Mouse (Mus musculus) megakaryocyte, adult 5-6 weeks (primary cell): ENCODE measurements around the gene Rbfox3. TPM values are rescaled to one million over a fixed set of nuclear protein-coding genes. Genes with fewer than 3 reads are reported as not detected.

Experiments
- ATAC-seq: 2 replicates; pipeline ENCODE4 v1.8.0; 2016; ENCODE audit warnings: mild to moderate bottlenecking, inconsistent platforms; ENCODE audit not compliant: poor library complexity, severe bottlenecking
- total RNA-seq, 2 experiments: library from RNA; stranded (forward) in 1 of 2; stranded (reverse) in 1 of 2; fragments of 153-499, 151-499 nt in 1 of 2; fragments of 221-1000, 200-1000 nt in 1 of 2; gene quantifications; 2 replicates each; pipeline versions ENCODE4 v1.2.3 to v1.2.4; 2015 to 2017

The Rbfox3 gene
- total RNA-seq, 2 experiments from 2014 or later, result not detected

- no peak for ATAC-seq
Measured at GRCm38 (mm10) chr11:118906131-118906823, 5.1 kb downstream of the Rbfox3 start.

DNA sequence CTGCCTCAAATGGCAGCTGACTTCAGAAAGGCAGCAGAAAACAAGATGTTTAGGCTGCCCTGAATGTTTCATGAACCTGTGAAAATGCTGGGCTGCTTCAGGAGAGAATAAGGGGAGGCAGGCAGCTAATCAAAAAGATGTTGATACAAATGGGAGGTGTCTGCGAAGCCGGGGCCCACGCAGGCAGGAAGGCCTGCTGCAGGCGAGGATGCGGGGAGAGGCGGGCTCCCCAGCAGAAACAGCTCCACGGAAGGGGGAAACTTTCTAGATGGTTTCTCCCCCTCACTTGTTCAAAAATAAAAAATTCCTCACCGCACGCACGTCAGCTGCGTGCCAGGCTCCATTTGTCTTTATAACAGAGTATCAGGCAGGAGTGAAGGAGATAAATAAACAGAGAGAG lies 5.7 kb downstream of the Rbfox3 start:
- ATAC-seq, result no peak

DNA sequence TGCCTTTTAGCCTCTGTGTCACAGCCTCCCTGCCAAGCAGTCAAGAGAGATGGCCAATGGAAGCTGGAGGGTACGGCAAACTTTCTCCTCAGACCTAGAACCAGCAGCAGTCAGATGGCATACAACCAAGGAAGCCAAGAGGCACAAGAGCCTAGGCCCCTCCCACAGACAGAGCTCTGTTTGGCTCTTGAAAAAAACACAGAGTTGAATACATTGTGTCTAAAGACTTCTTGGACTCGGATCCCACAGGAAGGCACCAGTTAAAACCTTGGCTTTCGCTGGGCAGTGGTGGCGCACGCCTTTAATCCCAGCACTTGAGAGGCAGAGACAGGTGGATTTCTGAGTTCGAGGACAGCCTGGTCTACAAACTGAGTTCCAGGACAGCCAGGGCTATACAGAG lies 7.1 kb downstream of the Rbfox3 start:
- no peak for ATAC-seq

- ATAC-seq, result no peak
Measured at GRCm38 (mm10) chr11:118899771-118900545, 11.4 kb downstream of the Rbfox3 start.

DNA sequence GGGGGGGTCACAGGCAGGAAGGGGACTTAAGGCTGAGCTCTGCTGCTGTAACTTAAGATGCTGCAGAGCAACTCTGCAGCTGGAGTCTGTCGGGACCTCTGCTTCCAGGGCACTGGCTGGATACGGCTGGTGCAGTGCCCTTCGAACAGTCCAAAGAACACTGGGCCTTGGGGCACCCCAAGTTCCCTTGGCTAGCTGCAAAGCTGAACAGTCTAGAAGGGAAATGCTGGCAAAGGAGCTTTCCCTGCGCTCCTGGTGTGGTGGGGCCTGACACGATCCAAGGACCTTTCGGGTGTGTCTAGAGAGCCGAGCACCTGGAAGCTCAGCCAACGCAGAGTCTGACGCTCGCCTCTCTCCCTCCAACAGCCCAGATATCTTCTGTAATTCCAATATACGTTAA lies 12.8 kb downstream of the Rbfox3 start:
- ATAC-seq, result no peak

DNA sequence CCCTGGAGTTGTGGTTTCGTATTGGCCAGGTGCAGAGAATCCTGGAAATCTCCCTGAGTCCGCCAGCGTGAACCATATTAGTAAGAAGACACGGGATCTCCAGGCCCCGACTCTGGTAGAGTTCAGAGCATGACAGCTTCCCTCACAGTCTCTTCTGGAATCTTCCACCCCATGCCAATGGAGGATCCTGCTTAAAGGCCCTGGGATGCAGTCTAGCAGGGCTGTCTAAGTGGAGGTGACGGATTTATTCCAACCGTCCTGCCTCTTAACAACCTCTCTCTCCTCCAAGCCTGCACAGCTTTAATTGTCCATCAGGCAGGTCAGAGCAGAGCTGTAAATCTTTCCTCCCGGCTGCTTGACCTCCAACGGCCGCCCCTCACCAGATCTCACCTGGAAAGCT lies 13.2 kb downstream of the Rbfox3 start:
- no peak for ATAC-seq

DNA sequence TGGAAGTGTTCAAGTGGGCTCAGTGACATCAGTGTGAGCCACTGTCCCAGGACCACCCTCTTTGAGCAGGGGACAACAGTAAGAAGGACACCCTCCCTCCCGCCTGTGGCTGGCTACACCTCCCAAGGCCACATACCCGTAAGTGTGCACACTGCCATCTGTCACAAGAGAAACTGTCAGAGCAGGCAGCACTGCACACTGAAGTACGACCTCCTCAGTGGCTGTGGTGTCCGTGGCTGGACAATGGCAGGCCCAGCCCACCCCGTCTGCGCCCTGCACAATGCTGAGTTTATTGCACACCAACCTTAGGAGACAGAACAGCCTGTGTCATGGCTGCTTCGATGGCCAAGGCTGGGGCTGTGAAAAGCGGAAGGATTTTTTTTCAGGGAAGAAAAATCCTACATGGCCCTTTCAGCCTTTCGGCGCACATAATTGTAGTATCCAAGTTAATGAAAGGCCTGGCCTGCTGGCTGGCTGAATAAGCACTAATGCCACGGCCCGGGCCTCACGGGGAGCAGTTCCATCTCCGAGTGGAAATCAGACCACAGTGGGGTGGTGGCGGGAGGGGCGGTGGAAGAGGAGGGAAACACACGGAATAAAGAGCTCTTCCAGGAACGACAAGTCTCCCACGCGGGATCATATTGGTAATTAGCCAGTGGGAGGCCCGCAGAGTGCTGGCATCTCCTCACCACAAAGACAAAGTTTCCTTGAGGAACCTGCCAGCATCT lies 14.1 kb downstream of the Rbfox3 start:
- no peak for ATAC-seq

- ATAC-seq, result no peak
Measured at GRCm38 (mm10) chr11:118896032-118896675, 15.2 kb downstream of the Rbfox3 start.

- ATAC-seq, result no peak
Measured at GRCm38 (mm10) chr11:118894835-118895234, 16.6 kb downstream of the Rbfox3 start.

DNA sequence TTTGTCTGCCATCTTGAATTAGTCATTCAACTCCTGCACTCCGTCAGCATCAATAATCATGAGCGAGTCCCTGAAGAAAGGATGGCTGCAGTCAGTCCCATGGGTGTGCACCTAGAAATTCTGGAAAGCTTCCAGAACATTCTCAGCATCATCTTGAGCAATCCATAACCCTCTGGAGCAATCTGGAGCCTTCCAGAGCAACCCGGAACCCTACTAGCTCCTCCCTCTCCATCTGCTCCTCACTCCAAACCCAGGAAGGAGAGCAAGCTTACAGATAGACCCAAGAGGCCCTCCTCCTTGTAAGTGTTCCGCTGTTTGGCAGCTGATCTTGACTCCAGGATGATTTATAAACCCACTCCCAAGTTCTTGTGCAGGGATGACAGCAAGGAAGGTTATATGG lies 17.2 kb downstream of the Rbfox3 start:
- ATAC-seq, result no peak

GRCm38 (mm10) chr11:118892876-118893275 lies 18.5 kb downstream of the Rbfox3 start:
- ATAC-seq, result no peak

- ATAC-seq, result no peak
Measured at GRCm38 (mm10) chr11:118891516-118891915, 19.9 kb downstream of the Rbfox3 start.

- no peak for ATAC-seq
Measured at GRCm38 (mm10) chr11:118890992-118891398, 20.4 kb downstream of the Rbfox3 start.

DNA sequence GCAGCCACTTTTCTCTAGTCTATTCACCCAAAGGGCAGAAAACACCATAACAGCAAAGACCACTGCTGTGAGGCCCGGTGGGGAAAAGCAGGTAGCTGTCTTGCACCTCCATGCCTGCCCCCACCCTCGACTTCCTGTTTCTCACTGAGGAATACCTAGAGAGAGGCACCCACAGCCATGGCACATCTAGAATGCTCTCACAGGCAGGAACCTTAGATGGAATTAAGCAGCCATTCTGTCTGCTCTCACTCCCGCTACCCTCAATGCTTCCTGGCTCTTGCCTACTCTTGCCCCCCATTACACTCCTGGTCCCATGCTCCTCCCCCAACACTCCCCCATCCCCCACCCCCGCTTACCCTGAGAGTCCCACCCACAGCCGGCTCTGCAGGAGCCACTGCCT lies 20.9 kb downstream of the Rbfox3 start:
- no peak for ATAC-seq

- ATAC-seq, result no peak
Measured at GRCm38 (mm10) chr11:118889500-118889899, 21.9 kb downstream of the Rbfox3 start.

GRCm38 (mm10) chr11:118888426-118888825 lies 23.0 kb downstream of the Rbfox3 start:
- no peak for ATAC-seq

DNA sequence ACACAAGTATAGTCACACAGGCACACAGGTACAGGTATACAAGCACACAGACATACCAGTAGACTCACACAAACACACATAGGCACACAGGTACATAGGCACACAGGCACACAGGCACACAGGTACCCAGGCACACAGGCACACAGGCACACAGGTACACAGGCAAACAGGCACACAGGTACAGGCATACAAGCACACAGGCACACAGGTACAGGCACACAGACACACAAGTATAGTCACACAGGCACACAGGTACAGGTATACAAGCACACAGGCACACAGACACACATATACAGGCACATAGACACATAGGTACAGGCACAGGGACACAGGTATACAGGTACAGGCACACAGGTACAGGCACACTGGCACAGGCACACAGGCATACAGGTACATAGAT lies 24.2 kb downstream of the Rbfox3 start:
- no peak for ATAC-seq

- ATAC-seq, result no peak
Measured at GRCm38 (mm10) chr11:118886269-118886965, 25.0 kb downstream of the Rbfox3 start.

DNA sequence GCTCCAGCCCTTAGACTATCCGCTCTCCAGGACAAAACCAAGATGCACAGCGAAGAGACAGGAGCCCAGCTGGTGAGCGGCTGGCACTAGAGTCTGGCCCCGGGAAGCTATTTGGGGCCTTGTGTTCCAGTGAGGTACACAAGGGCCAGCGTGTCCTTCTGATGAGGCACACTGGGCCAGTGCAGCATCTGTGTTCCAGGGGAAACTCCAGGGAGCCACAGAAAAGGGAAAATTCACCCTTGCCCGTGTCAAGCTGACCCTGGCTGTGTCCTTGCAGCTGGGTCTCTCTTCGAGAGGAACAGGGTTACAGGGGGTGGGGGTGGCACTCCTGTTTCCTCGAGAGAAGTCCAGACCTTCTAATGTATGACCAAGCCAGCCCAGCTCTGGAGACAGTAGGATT lies 25.8 kb downstream of the Rbfox3 start:
- no peak for ATAC-seq

DNA sequence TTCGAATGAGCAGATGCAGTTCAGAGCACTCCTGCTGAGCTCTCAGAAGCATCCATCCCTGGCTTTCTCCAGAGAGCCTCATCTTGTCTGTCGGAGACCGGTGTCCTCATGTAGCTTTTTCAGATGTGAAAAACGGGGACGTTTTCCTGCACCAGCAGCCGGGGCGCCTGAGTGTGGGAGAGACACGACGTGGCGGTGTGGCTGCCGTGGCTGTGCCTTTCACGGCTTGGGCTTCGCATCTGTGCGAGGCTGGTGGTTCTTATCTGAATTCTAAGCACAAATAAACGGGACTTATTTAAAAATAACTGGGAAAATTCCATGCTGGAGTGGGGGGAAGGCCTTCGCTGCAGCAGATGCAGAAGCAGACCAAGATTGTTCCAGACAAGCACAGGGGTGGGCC lies 26.3 kb downstream of the Rbfox3 start:
- ATAC-seq, result no peak

- no peak for ATAC-seq
Measured at GRCm38 (mm10) chr11:118883143-118883542, 28.3 kb downstream of the Rbfox3 start.
